Mouse (Mus musculus) spleen, adult 2 months (tissue): Measurements from ENCODE around the gene Sept3.
A peak's percentile ranks its signal among the peaks of the same experiment; 100 is the strongest.

Source experiments
- CTCF ChIP-seq: fragments of 200-500 bp; IDR thresholded peaks from 2 replicates; pipeline ENCODE4 v1.5.1; 2011; ENCODE audit warnings: mild to moderate bottlenecking, inconsistent platforms; ENCODE audit not compliant: insufficient read depth, insufficient read length, insufficient replicate concordance; ENCODE audit errors: extremely low read depth
- POLR2A ChIP-seq: fragments of 200-500 bp; IDR thresholded peaks from 2 replicates; pipeline ENCODE4 v1.6.1; 2011; ENCODE audit warnings: low read depth, low read length, inconsistent platforms

- TF ChIP-seq POLR2A (no peak), CTCF (peak; percentile 87)
Observed at GRCm38 (mm10) chr15:82271201-82271600, 3.5 kb upstream of the Sept3 start.
